Mouse (Mus musculus) liver, embryonic 14.5 days (tissue): Measurements from ENCODE around the gene Sipa1l3. TPM values are rescaled to one million over a fixed set of nuclear protein-coding genes. Genes with fewer than 3 reads are reported as not detected.

ENCODE experiments used
- ATAC-seq: fragments of 200-750 bp; cut with Nextera tagmentation; 2 replicates; pipeline ENCODE4 v1.8.0; 2017; ENCODE audit warnings: moderate number of reproducible peaks, mild to moderate bottlenecking, moderate library complexity; ENCODE audit not compliant: insufficient read depth
- DNase-seq, 3 experiments: peaks; one replicate each; pipeline ENCODE4 v3.0.0-alpha.2; 2012 to 2013; ENCODE audit warnings: low read depth in 3 of 3, low spot score in 3 of 3
- H3K27ac ChIP-seq: fragments of 300-500 bp; sonication (generic); 2 replicates; pipeline ENCODE4 v1.5.1; 2014; ENCODE audit warnings: moderate library complexity, mild to moderate bottlenecking, control low read depth, inconsistent platforms
- H3K27me3 ChIP-seq: fragments of 300-500 bp; sonication (generic); 2 replicates; pipeline ENCODE4 v1.6.1; 2014; ENCODE audit warnings: mild to moderate bottlenecking, low read length, moderate library complexity; ENCODE audit not compliant: control insufficient read depth, insufficient read depth
- H3K36me3 ChIP-seq: fragments of 300-500 bp; sonication (generic); replicated peaks from 2 replicates; pipeline ENCODE4 v1.6.1; 2014; ENCODE audit warnings: low read depth; ENCODE audit not compliant: control insufficient read depth, insufficient read depth
- H3K4me1 ChIP-seq, 2 experiments: fragments of 200-500 bp in 1 of 2; fragments of 300-500 bp in 1 of 2; sonication (generic) in 1 of 2; replicated peaks; 2 replicates each; pipeline ENCODE4 v1.6.1; 2012 to 2014; ENCODE audit warnings: antibody characterized with exemption in 1 of 2, inconsistent platforms in 1 of 2, low read length in 1 of 2; ENCODE audit not compliant: control insufficient read depth in 2 of 2, insufficient read depth in 2 of 2
- H3K4me2 ChIP-seq: fragments of 300-500 bp; sonication (generic); 2 replicates; pipeline ENCODE4 v1.6.1; 2014; ENCODE audit warnings: low read depth, mild to moderate bottlenecking, control low read depth, moderate library complexity
- H3K4me3 ChIP-seq, 2 experiments: fragments of 200-500 bp in 1 of 2; fragments of 300-500 bp in 1 of 2; sonication (generic) in 1 of 2; 2 replicates each; pipeline ENCODE4 v1.5.1; 2012 to 2014; ENCODE audit warnings: low read depth in 2 of 2, low read length in 2 of 2, mild to moderate bottlenecking in 2 of 2, control low read depth in 1 of 2, inconsistent platforms in 1 of 2, moderate library complexity in 1 of 2; ENCODE audit not compliant: insufficient read depth in 1 of 2
- H3K9ac ChIP-seq: fragments of 300-500 bp; sonication (generic); replicated peaks from 2 replicates; pipeline ENCODE4 v1.6.1; 2014; ENCODE audit warnings: mild to moderate bottlenecking, control low read depth, moderate library complexity
- H3K9me3 ChIP-seq: fragments of 300-500 bp; sonication (generic); 2 replicates; pipeline ENCODE4 v1.6.1; 2016; ENCODE audit warnings: low read length, mixed read lengths; ENCODE audit not compliant: control insufficient read depth
- CTCF ChIP-seq: IDR thresholded peaks from 2 replicates; pipeline ENCODE4 v1.5.1; 2016; ENCODE audit warnings: antibody characterized with exemption, low read depth, control low read depth
- EP300 ChIP-seq: IDR thresholded peaks from 2 replicates; pipeline ENCODE4 v1.6.1; 2016; ENCODE audit warnings: antibody characterized with exemption, low read depth
- WGBS: fragments of 180-500 bp; shearing (Covaris S2); extraction: QIAGEN DNeasy Blood & Tissue Kit; methylation state at CpG from one replicate; pipeline ENCODE4 v1.1.7; 2014; ENCODE audit not compliant: insufficient replicate concordance; 5-methylcytosine and 5-hydroxymethylcytosine counted together
- polyA plus RNA-seq, 2 experiments: library from polyadenylated mRNA; depleted of rRNA in 1 of 2; stranded (reverse) in 1 of 2; unstranded in 1 of 2; fragments of >200 nt; fragmentation: Nextera tagmentation in 1 of 2; extraction: Ambion mirVana in 1 of 2; gene quantifications; 2 replicates each; pipeline versions ENCODE4 v1.2.1 to v1.2.3; 2012 to 2014

Gene Sipa1l3
- polyA plus RNA-seq, 2 experiments, result 1.8 to 4.9 TPM

DNA sequence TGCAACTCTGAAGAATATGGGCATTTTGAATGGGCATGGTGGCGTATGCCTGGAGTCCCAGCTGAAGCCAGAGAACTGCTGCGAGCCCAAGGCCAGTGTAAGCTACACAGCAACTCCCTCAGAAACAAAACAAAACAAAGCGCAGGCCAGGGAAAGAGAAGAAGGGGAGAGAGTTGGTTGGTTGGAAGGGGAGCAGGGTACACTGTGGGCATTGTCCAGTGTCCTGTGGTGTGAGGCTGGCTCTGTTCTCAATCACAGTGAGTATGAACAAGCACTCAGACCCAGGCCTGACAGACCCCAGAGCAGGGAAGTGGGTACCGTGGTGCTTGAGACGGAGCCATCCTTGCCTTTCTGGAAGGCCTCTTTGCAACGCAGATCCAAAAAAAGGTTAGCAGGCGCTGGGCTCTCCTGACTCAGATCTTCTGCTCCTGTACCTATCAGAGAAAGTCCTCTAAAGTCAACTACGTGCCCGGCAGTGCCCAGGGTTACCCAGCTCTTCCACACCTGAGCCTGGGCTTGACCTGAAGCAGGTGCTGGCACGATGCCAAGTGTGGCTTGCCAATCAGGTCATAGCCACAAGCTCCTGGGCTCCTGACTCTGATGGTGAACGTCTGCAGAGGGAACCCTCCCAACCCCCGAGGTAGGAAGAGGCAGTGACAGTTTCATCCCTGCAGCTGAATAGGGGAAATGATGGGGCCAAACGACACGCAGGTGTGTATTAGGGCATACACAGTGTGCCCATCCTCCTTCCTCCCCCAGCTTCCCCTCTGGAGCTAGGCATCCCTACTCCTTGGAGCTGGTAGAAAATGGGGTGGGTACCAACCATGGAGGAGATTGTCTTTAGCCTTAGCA is 59.3 kb downstream of the Sipa1l3 start:
- 0 out of 4 replicates have a peak, but pooled peaks cover 0 to 1% of the 10 kb centered on the region in 2 experiments for H3K4me1 ChIP-seq
- H3K4me2 ChIP-seq, result no peak overlapping the region
- no peaks in the 10 kb centered on the region for H3K27me3 ChIP-seq
- no peak overlapping the region for H3K9ac ChIP-seq
- H3K27ac ChIP-seq, result no peak overlapping the region
- 70% methylated on average over 14 of the region's 14 CpGs for WGBS
- no peak for TF ChIP-seq EP300
- ATAC-seq, result no peak
- no peaks in the 10 kb centered on the region for H3K9me3 ChIP-seq
- no peak for DNase-seq
- no peak overlapping the region for H3K4me3 ChIP-seq
- no peaks in the 10 kb centered on the region for H3K36me3 ChIP-seq

DNA sequence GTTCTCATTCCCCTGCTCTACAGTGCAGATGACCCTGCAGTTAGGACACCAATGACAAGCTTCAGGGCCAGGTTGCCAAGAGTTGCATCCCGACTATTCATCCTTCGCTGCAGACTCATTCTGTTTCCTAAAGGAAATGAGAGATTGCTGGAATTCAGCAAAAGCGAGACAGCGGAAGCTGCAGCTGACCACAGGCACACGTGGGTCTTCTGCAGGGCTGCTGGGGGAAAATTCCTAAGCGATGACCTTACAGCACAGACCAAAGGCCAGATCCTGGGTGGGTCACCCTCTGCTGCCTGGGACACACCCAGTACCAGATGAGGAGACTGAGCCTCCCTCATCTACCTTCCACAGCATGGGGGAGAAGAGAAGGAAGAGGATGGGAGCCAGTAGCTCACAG is 60.7 kb downstream of the Sipa1l3 start:
- Histone ChIP-seq H3K4me2 (no peak overlapping the region), H3K36me3 (no peaks in the 10 kb centered on the region), H3K4me3 (no peak overlapping the region), H3K9ac (no peak overlapping the region), H3K27ac (no peak overlapping the region), H3K4me1 (peaks cover 0 to 4% of the 10 kb centered on the region in 2 experiments; a peak in 1 of 4 replicates), H3K27me3 (no peaks in the 10 kb centered on the region), H3K9me3 (no peaks in the 10 kb centered on the region)
- ATAC-seq (no peak), DNase-seq (no peak)
- TF ChIP-seq CTCF (no peak), EP300 (no peak)
- WGBS, result 62% methylated on average over 6 of the region's 6 CpGs

DNA sequence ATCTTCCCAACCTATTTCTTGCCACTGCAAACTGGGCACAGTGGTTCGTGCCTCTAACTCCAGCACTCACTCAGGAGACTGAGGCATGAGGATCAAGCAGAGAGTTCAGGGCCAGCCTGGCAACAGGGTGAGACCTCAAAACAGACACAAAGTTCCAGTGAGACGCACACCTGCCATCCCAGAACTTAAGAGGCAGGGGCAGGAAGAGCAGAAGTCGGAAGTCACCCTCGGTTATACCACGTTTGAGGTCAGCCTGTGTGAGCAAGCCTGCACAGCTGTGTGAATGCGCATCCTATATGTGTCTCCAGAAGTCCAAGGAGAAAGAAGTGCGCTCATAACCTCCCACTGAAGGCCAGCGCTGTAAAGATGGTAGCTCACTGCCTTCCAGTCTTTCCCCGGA is 61.7 kb downstream of the Sipa1l3 start:
- Histone ChIP-seq H3K4me3 (no peak overlapping the region), H3K27ac (no peak overlapping the region), H3K27me3 (no peaks in the 10 kb centered on the region), H3K9me3 (no peaks in the 10 kb centered on the region), H3K4me1 (peaks cover 0 to 5% of the 10 kb centered on the region in 2 experiments; a peak in 1 of 4 replicates), H3K36me3 (no peaks in the 10 kb centered on the region), H3K4me2 (no peak overlapping the region), H3K9ac (no peak overlapping the region)
- no peak for ATAC-seq
- TF ChIP-seq CTCF (no peak), EP300 (no peak)
- WGBS, result 67% methylated on average over 9 of the region's 9 CpGs
- DNase-seq, result no peak

DNA sequence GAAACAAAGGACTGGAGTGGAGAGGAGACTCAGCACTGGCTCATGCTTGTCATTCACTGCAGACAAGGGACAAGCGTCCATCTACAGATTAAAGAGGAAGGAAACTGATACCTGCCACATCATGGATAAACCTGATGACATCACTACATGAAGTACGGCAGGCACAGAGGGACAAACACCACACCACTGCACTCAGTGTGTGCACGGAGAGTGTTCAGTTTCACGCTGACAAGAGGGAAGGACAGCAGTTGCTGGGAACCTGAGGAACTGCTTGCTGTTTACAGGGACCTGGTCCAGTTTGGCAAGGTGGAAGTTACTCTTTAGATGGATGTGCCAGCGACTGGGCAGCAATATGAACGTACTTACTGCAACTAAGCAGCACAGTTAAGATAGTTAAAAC is 62.9 kb downstream of the Sipa1l3 start:
- no peak overlapping the region for H3K4me3 ChIP-seq
- WGBS, result 51% methylated on average over 6 of the region's 6 CpGs
- ATAC-seq, result no peak
- no peak overlapping the region for H3K4me2 ChIP-seq
- no peak for DNase-seq
- TF ChIP-seq EP300, result no peak
- no peak for TF ChIP-seq CTCF
- no peak overlapping the region for H3K9ac ChIP-seq
- H3K27ac ChIP-seq, result no peak overlapping the region
- H3K9me3 ChIP-seq, result no peaks in the 10 kb centered on the region
- peaks cover 0 to 5% of the 10 kb centered on the region in 2 experiments; a peak in 1 of 4 replicates for H3K4me1 ChIP-seq
- H3K36me3 ChIP-seq, result no peaks in the 10 kb centered on the region
- H3K27me3 ChIP-seq, result no peaks in the 10 kb centered on the region

DNA sequence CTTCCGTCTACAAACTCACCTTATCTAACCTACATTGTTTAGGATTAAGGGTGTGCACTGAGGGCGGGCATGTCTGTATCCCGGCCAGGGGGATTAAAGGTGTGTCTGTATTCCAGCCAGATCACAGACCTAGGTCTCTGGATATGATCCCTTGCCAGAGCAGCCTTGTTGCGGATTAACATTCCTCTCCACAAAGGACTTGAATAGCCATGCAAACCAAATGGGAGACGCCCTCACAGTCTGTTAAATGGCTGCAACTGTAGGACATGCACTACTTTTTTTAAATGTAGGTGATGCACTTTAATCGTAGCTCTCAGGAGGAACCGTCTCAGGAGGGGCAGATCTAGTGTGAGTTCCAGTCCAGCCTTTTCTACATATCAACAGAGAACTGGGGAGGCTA is 63.5 kb downstream of the Sipa1l3 start:
- DNase-seq (no peak), ATAC-seq (no peak)
- H3K4me3 ChIP-seq, result no peak overlapping the region
- no peaks in the 10 kb centered on the region for H3K9me3 ChIP-seq
- H3K27ac ChIP-seq, result no peak overlapping the region
- 65% methylated on average over 7 of the region's 7 CpGs for WGBS
- no peak overlapping the region for H3K9ac ChIP-seq
- H3K4me2 ChIP-seq, result no peak overlapping the region
- H3K4me1 ChIP-seq, result peaks cover 0 to 5% of the 10 kb centered on the region in 2 experiments; a peak in 1 of 4 replicates
- no peaks in the 10 kb centered on the region for H3K36me3 ChIP-seq
- TF ChIP-seq CTCF (no peak), EP300 (no peak)
- H3K27me3 ChIP-seq, result no peaks in the 10 kb centered on the region
